Mouse (Mus musculus) thymus, adult 2 months (tissue): ENCODE measurements around the gene Ncdn.

Source experiments
- CTCF ChIP-seq: fragments of 200-500 bp; IDR thresholded peaks from 2 replicates; pipeline ENCODE4 v1.5.1; 2012; ENCODE audit warnings: mild to moderate bottlenecking, control low read depth, low read length, moderate library complexity, borderline replicate concordance; ENCODE audit not compliant: control insufficient read depth, poor library complexity, insufficient read depth; ENCODE audit errors: extremely low read depth
- POLR2A ChIP-seq: fragments of 200-500 bp; IDR thresholded peaks from 2 replicates; pipeline ENCODE4 v1.6.1; 2012; ENCODE audit warnings: mild to moderate bottlenecking, low read length, control low read depth, moderate library complexity; ENCODE audit not compliant: control insufficient read depth, poor library complexity, insufficient read depth; ENCODE audit errors: extremely low read depth

- no peak for TF ChIP-seq CTCF
- no peak for TF ChIP-seq POLR2A
These were observed 10.3 kb downstream of the Ncdn start for GRCm38 (mm10) chr4:126742976-126743375.
